ENCODE assay signal across 22 mouse cellular contexts in genomic region chr11:77193410-77193809, GRCm38 (mm10). TPM values are rescaled to one million over a fixed set of nuclear protein-coding genes. Genes with fewer than 3 reads are reported as not detected.
A peak's percentile ranks its signal among the peaks of the same experiment; 100 is the strongest.
DNase-seq lines count a peak whose midpoint lies in the region; ATAC-seq and TF ChIP-seq lines count a peak whose summit lies in the region.
"Had no signal": no experiment of that assay in that cellular context is flagged by ENCODE, and none has a peak within 500 bp of the region (broad histone marks: within the 10 kb centered on the region; RNA-seq: fewer than 3 reads in every experiment).

No protein-coding gene starts in this region.

- no peak for TF ChIP-seq EP300 in CH12.LX (IDR thresholded peaks at IDR 0.05; ENCODE audit: low read length)

- peak overlapping the region; percentile 16; the same call in 1 of the 2 replicates for H3K27ac ChIP-seq in intestine, embryonic 14.5 days (ENCODE audit: low read depth)
- no peak overlapping the region for H3K27ac ChIP-seq in intestine, postnatal 0 days (ENCODE audit: low read depth, low read length)
- H3K27ac ChIP-seq in lung, embryonic 15.5 days = peak overlapping the region; percentile 35; the same call in 1 of the 2 replicates
- H3K27ac ChIP-seq in CH12.LX (ENCODE audit: insufficient read depth, low read depth) = no peak overlapping the region
- H3K27ac ChIP-seq: embryonic facial prominence, embryonic 12.5 days; hindbrain, embryonic 12.5 days; liver, embryonic 12.5 days; stomach, embryonic 15.5 days had no signal

- TF ChIP-seq POLR2A in CH12.LX (IDR thresholded peaks at IDR 0.05; ENCODE audit: low read depth, low read length) = no peak

- in situ Hi-C loops in CH12.LX (cut with MboI; ENCODE audit: low pct_ligation_motif_present, low pct_unique_long_range_greater_than_20kb, low sequenced_read_pairs) = no loop called here

- H3K4me2 ChIP-seq in intestine, embryonic 14.5 days (ENCODE audit: low read length) = no peak overlapping the region
- H3K4me2 ChIP-seq in intestine, postnatal 0 days (replicated peaks; ENCODE audit: low read depth) = no peak overlapping the region
- H3K4me2 ChIP-seq in lung, embryonic 15.5 days = no peak overlapping the region
- H3K4me2 ChIP-seq in CH12.LX (ENCODE audit: insufficient read depth, low read depth, poor library complexity, severe bottlenecking) = peak overlapping the region; percentile 61; the same call in 1 of the 2 replicates
- H3K4me2 ChIP-seq: embryonic facial prominence, embryonic 12.5 days; hindbrain, embryonic 12.5 days; liver, embryonic 12.5 days; stomach, embryonic 15.5 days had no signal

- no peaks in the 10 kb centered on the region for H3K36me3 ChIP-seq in intestine, embryonic 14.5 days (ENCODE audit: control insufficient read depth, insufficient read depth, low read length)
- H3K36me3 ChIP-seq in intestine, postnatal 0 days (ENCODE audit: control insufficient read depth, insufficient read depth) = no peaks in the 10 kb centered on the region
- H3K36me3 ChIP-seq in lung, embryonic 15.5 days = no peaks in the 10 kb centered on the region
- no peaks in the 10 kb centered on the region for H3K36me3 ChIP-seq in CH12.LX (replicated peaks in 1 of 2; ENCODE audit: control insufficient read depth in 1 of 2, insufficient read depth in 1 of 2, low read length in 1 of 2)
- H3K36me3 ChIP-seq: embryonic facial prominence, embryonic 12.5 days; G1E; hindbrain, embryonic 12.5 days; liver, embryonic 12.5 days; stomach, embryonic 15.5 days had no signal

- intact Hi-C loops in gastrocnemius, postnatal 14 days (cut with DNase I; ENCODE audit: low total_unique reads) = no loop called here

- no peaks in the 10 kb centered on the region for H3K27me3 ChIP-seq in intestine, embryonic 14.5 days (replicated peaks; ENCODE audit: control insufficient read depth, insufficient read depth, low read length)
- no peaks in the 10 kb centered on the region for H3K27me3 ChIP-seq in intestine, postnatal 0 days (replicated peaks; ENCODE audit: control insufficient read depth, insufficient read depth, low read length)
- H3K27me3 ChIP-seq in lung, embryonic 15.5 days = no peaks in the 10 kb centered on the region
- no peaks in the 10 kb centered on the region for H3K27me3 ChIP-seq in CH12.LX (replicated peaks)
- H3K27me3 ChIP-seq: embryonic facial prominence, embryonic 12.5 days; hindbrain, embryonic 12.5 days; liver, embryonic 12.5 days; stomach, embryonic 15.5 days had no signal

- 0 out of 2 replicates have a peak, but pooled peaks cover 8% of the 10 kb centered on the region for H3K4me1 ChIP-seq in intestine, embryonic 14.5 days (replicated peaks; ENCODE audit: control insufficient read depth, insufficient read depth, low read length)
- 0 out of 2 replicates have a peak, but pooled peaks cover 3% of the 10 kb centered on the region for H3K4me1 ChIP-seq in intestine, postnatal 0 days (replicated peaks; ENCODE audit: control insufficient read depth, insufficient read depth, low read length)
- H3K4me1 ChIP-seq in lung, embryonic 15.5 days = peaks cover 14% of the 10 kb centered on the region
- peaks cover 9 to 43% of the 10 kb centered on the region in 2 experiments for H3K4me1 ChIP-seq in CH12.LX (ENCODE audit: control insufficient read depth in 1 of 2, insufficient read depth in 2 of 2)
- H3K4me1 ChIP-seq: stomach, embryonic 15.5 days had no signal

- H3K79me2 ChIP-seq in CH12.LX (replicated peaks; ENCODE audit: control insufficient read depth, extremely low read depth, insufficient read depth, poor library complexity, severe bottlenecking) = no peaks in the 10 kb centered on the region

- no peak for DNase-seq in intestine, embryonic 14.5 days (ENCODE audit: low spot score)
- DNase-seq in lung, postnatal 25 days (ENCODE audit: low spot score) = no peak
- DNase-seq in A20 (ENCODE audit: low read depth, low spot score) (peak; percentile 14), CH12.LX (ENCODE audit: extremely low read depth) (no peak)
- no peak for DNase-seq in gastrocnemius, postnatal 14 days
- no peak for DNase-seq in cerebellum, postnatal 25 days
- DNase-seq: adrenal gland, adult 8-10 months; cerebellum, adult 8-10 months; gastrocnemius, postnatal 10 days; heart, postnatal 14 days; layer of hippocampus, postnatal 36 days; left cerebral cortex, postnatal 4 days; liver, postnatal 0 days; lung, postnatal 14 days; right cerebral cortex, postnatal 14 days had no signal

- H3K4me3 ChIP-seq in intestine, embryonic 14.5 days (ENCODE audit: low read depth, low read length) = no peak overlapping the region
- no peak overlapping the region for H3K4me3 ChIP-seq in intestine, postnatal 0 days (ENCODE audit: low read depth, low read length)
- H3K4me3 ChIP-seq in lung, embryonic 15.5 days = no peak overlapping the region
- H3K4me3 ChIP-seq in CH12.LX (replicated peaks in 1 of 3; ENCODE audit: low read depth in 2 of 3, low read length in 2 of 3, poor library complexity in 1 of 3) = no peak overlapping the region
- H3K4me3 ChIP-seq: embryonic facial prominence, embryonic 12.5 days; hindbrain, embryonic 12.5 days; liver, embryonic 12.5 days; stomach, embryonic 15.5 days had no signal

- TF ChIP-seq CTCF in intestine, postnatal 0 days (IDR thresholded peaks at IDR 0.05; ENCODE audit: low read depth) = no peak
- no peak for TF ChIP-seq CTCF in CH12.LX (conservative IDR thresholded peaks at IDR 0.05 in 1 of 2, IDR thresholded peaks at IDR 0.05 in 1 of 2; ENCODE audit: low read depth in 2 of 2, low read length in 2 of 2)

- TF ChIP-seq RAD21 in CH12.LX (IDR thresholded peaks at IDR 0.05; ENCODE audit: low read depth, low read length) = no peak

- H3K9ac ChIP-seq in intestine, embryonic 14.5 days (ENCODE audit: low read length) = no peak overlapping the region
- no peak overlapping the region for H3K9ac ChIP-seq in intestine, postnatal 0 days (ENCODE audit: low read depth, low read length)
- H3K9ac ChIP-seq in lung, embryonic 15.5 days = no peak overlapping the region
- H3K9ac ChIP-seq in CH12.LX (ENCODE audit: insufficient read depth, low read depth) = no peak overlapping the region
- H3K9ac ChIP-seq: embryonic facial prominence, embryonic 12.5 days; hindbrain, embryonic 12.5 days; liver, embryonic 12.5 days; liver, postnatal 0 days; stomach, embryonic 15.5 days had no signal

- no peaks in the 10 kb centered on the region for H3K9me3 ChIP-seq in intestine, embryonic 14.5 days (ENCODE audit: control insufficient read depth, low read length)
- H3K9me3 ChIP-seq in intestine, postnatal 0 days (ENCODE audit: control insufficient read depth) = no peaks in the 10 kb centered on the region
- H3K9me3 ChIP-seq in lung, embryonic 15.5 days = no peaks in the 10 kb centered on the region
- H3K9me3 ChIP-seq in CH12.LX (replicated peaks; ENCODE audit: low read length) = no peaks in the 10 kb centered on the region
- H3K9me3 ChIP-seq: embryonic facial prominence, embryonic 12.5 days; G1E; hindbrain, embryonic 12.5 days; liver, embryonic 12.5 days; stomach, embryonic 15.5 days had no signal

- WGBS in intestine, embryonic 14.5 days = 60% methylated on average over 5 of the region's 5 CpGs
- WGBS in intestine, postnatal 0 days = 47% methylated on average over 5 of the region's 5 CpGs
- 52% methylated on average over 5 of the region's 5 CpGs for WGBS in lung, embryonic 15.5 days

- dilution Hi-C loops in CH12.LX (cut with MboI; ENCODE audit: extremely low pct_ligation_motif_present, extremely low pct_unique_long_range_greater_than_20kb, low sequenced_read_pairs) = no loop called here

- no peak for ATAC-seq in intestine, embryonic 14.5 days (replicated peaks; ENCODE audit: low FRiP score, low TSS enrichment, low read depth)
- ATAC-seq in intestine, postnatal 0 days = no peak
- no peak for ATAC-seq in lung, embryonic 15.5 days (ENCODE audit: borderline replicate concordance, extremely low read depth, low FRiP score, low TSS enrichment)
- ATAC-seq: liver, embryonic 12.5 days; liver, postnatal 0 days had no signal

TF ChIP-seq in CH12.LX, 34 proteins besides CTCF, POLR2A, EP300 and RAD21:
- TF ChIP-seq CHD2 (IDR thresholded peaks at IDR 0.05; ENCODE audit: low read length) = 0 out of 2 replicates have a peak, but pooled peaks have one; percentile 42
- peak; percentile 26; the same call in 1 of the 2 replicates for TF ChIP-seq ETS1 (conservative IDR thresholded peaks at IDR 0.05; ENCODE audit: low read depth, low read length)
- TF ChIP-seq MAZ (IDR thresholded peaks at IDR 0.05; ENCODE audit: low read depth, low read length) = peak; percentile 74
- no peak for TF ChIP-seq HCFC1 (IDR thresholded peaks at IDR 0.05; ENCODE audit: low read depth, low read length)
- no peak for TF ChIP-seq JUN (IDR thresholded peaks at IDR 0.05; ENCODE audit: insufficient read depth, low read depth, low read length)

RNA-seq across cellular contexts. Expression of gene Efcab5, which starts 4.6 kb away (rescaled TPM):
- 0.28 and 0.58 TPM in 2 replicates for polyA plus RNA-seq in intestine, embryonic 14.5 days (2014; fragmentation: Nextera tagmentation; extraction: Ambion mirVana)
- 0.46 and 0.55 TPM in 2 replicates for polyA plus RNA-seq in intestine, postnatal 0 days (2015; fragmentation: Nextera tagmentation; extraction: Ambion mirVana)
- 0.30 and 0.43 TPM in 2 replicates for polyA plus RNA-seq in lung, embryonic 15.5 days (2015; fragmentation: Nextera tagmentation; extraction: Ambion mirVana)
- total RNA-seq in CH12.LX (2012; rRNA removed) = 0.29 and 0.38 TPM in 2 replicates
- total RNA-seq in CH12.LX (2014; rRNA removed) = 0.24 and 0.27 TPM in 2 replicates
- polyA plus RNA-seq in CH12.LX (2012; ENCODE audit: insufficient read length, low read depth) = 0.43 and 0.97 TPM in 2 replicates
- total RNA-seq in gastrocnemius, postnatal 14 days (2021) = under 1 TPM; 0.18 TPM

RNA-seq across cellular contexts. Expression of gene Ssh2, which starts 22.7 kb away (rescaled TPM):
- polyA plus RNA-seq in intestine, embryonic 14.5 days (2014; fragmentation: Nextera tagmentation; extraction: Ambion mirVana) = 9.4 and 10.6 TPM in 2 replicates
- polyA plus RNA-seq in intestine, postnatal 0 days (2015; fragmentation: Nextera tagmentation; extraction: Ambion mirVana) = 2.7 and 3.3 TPM in 2 replicates
- polyA plus RNA-seq in lung, embryonic 15.5 days (2015; fragmentation: Nextera tagmentation; extraction: Ambion mirVana) = 11.3 and 14.3 TPM in 2 replicates
- total RNA-seq in CH12.LX (2012; rRNA removed) (6.3 and 6.5 TPM in 2 replicates), CH12.LX (2014; rRNA removed) (5.2 and 5.9 TPM in 2 replicates)
- 11.4 and 14.6 TPM in 2 replicates for polyA plus RNA-seq in CH12.LX (2012; ENCODE audit: insufficient read length, low read depth)
- 10 to 100 TPM; 38.4 to 42.4 TPM for total RNA-seq in gastrocnemius, postnatal 14 days (2021)

Comparison
In these comparisons a context has a peak if more than half of its experiments do, and no peak if none do; other contexts are left out.
1. H3K27ac ChIP-seq: peak in intestine, embryonic 14.5 days (single experiment) and lung, embryonic 15.5 days (single experiment); none in intestine, postnatal 0 days (single experiment) and CH12.LX (single experiment).